9 mouse cellular contexts compared by ENCODE assay signal in the genomic region with DNA sequence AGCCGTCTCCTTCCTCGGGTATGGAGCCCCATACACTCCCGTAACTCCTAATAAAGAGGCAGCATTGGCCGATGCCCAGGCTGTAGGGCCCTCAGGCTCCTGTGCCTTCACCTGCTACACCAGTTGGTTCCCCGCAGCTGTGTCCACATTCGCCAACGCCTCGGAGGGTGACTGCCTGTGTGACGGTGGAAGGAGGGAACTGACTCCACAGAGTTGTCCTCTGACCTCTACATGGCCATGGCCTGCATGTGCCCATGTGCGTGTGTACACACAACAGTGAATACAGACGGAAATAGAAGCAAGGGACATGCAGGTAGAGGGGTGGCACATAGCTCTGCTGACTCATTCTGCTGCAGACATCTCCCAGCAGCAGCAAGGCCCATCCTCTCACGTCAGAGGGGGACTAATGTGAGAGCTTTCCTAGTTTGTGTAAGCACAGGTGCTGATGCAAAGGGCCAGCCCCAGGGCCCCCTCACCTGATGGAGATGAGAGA. TPM values are rescaled to one million over a fixed set of nuclear protein-coding genes. Genes with fewer than 3 reads are reported as not detected.
DNase-seq lines count a peak whose midpoint lies in the region; ATAC-seq and TF ChIP-seq lines count a peak whose summit lies in the region.
"Had no signal": no experiment of that assay in that cellular context is flagged by ENCODE, and none has a peak within 500 bp of the region (broad histone marks: within the 10 kb centered on the region; RNA-seq: fewer than 3 reads in every experiment).

No protein-coding gene starts in this region.

- H3ac ChIP-seq in myocyte (ENCODE audit: control insufficient read depth, insufficient read length), result no peak overlapping the region

- no peak overlapping the region for H3K4me2 ChIP-seq in heart, embryonic 16.5 days (ENCODE audit: low read depth, low read length)
- no peak overlapping the region for H3K4me2 ChIP-seq in lung, embryonic 15.5 days
- H3K4me2 ChIP-seq in myocyte (ENCODE audit: low read depth), result no peak overlapping the region

- no peaks in the 10 kb centered on the region for H3K79me2 ChIP-seq in myocyte (ENCODE audit: control insufficient read depth, insufficient read depth)

- peaks cover 11% of the 10 kb centered on the region for H3K4me1 ChIP-seq in heart, embryonic 16.5 days (ENCODE audit: control insufficient read depth, insufficient read depth, low read length)
- H3K4me1 ChIP-seq in lung, embryonic 15.5 days, result peaks cover 7% of the 10 kb centered on the region; the same call in 1 of the 2 replicates
- 0 out of 2 replicates have a peak, but pooled peaks cover 1% of the 10 kb centered on the region for H3K4me1 ChIP-seq in cortical plate, adult 2 months (ENCODE audit: control insufficient read depth, insufficient read depth, low read length)

- no peak for TF ChIP-seq POLR2A in cortical plate, adult 2 months (IDR thresholded peaks at IDR 0.05; ENCODE audit: extremely low read depth, insufficient read depth, low read length)
- TF ChIP-seq POLR2A in myocyte (IDR thresholded peaks at IDR 0.05; ENCODE audit: insufficient read length, low read depth), result no peak

- H3K4me3 ChIP-seq in heart, embryonic 16.5 days (ENCODE audit: low read length), result no peak overlapping the region
- no peak overlapping the region for H3K4me3 ChIP-seq in lung, embryonic 15.5 days
- no peak overlapping the region for H3K4me3 ChIP-seq in cortical plate, adult 2 months (ENCODE audit: insufficient read depth, low read length)
- no peak overlapping the region for H3K4me3 ChIP-seq in myocyte

- ATAC-seq in heart, embryonic 16.5 days (replicated peaks; ENCODE audit: extremely low read depth, insufficient read depth, low FRiP score), result no peak
- ATAC-seq in lung, embryonic 15.5 days (ENCODE audit: borderline replicate concordance, extremely low read depth, low FRiP score, low TSS enrichment), result 0 out of 2 replicates have a peak, but pooled peaks have one; percentile 19

- intact Hi-C loops in gastrocnemius, postnatal 36 days (cut with DNase I), result loop anchor here (2.0 kb wide), 1 partner anchor 24 kb away; no protein-coding TSS in a partner anchor
- intact Hi-C loops in left cerebral cortex, postnatal 10 days (cut with DNase I), result loop anchor here (5.0 kb wide), 1 partner anchor 112 kb away; no protein-coding TSS in a partner anchor

- no peaks in the 10 kb centered on the region for H3K9me3 ChIP-seq in heart, embryonic 16.5 days (replicated peaks; ENCODE audit: control insufficient read depth, low read length)
- no peaks in the 10 kb centered on the region for H3K9me3 ChIP-seq in lung, embryonic 15.5 days

- peaks cover 25% of the 10 kb centered on the region for H3K36me3 ChIP-seq in heart, embryonic 16.5 days (ENCODE audit: control insufficient read depth, insufficient read depth)
- H3K36me3 ChIP-seq in lung, embryonic 15.5 days, result peaks cover 38% of the 10 kb centered on the region
- peaks cover 7% of the 10 kb centered on the region for H3K36me3 ChIP-seq in myocyte (ENCODE audit: control insufficient read depth, insufficient read depth)

- DNase-seq in heart, adult 8-10 months (ENCODE audit: low spot score), result no peak
- DNase-seq in lung, postnatal 10 days, result no peak
- DNase-seq in gastrocnemius, postnatal 36 days, result no peak
- DNase-seq in left cerebral cortex, postnatal 10 days (ENCODE audit: extremely low spot score in 1 of 2, low spot score in 2 of 2), result no peak

- H3K27ac ChIP-seq in heart, embryonic 16.5 days (ENCODE audit: low read length), result peak overlapping the region; percentile 45; the same call in 1 of the 2 replicates
- no peak overlapping the region for H3K27ac ChIP-seq in lung, embryonic 15.5 days
- H3K27ac ChIP-seq in cortical plate, adult 2 months (ENCODE audit: insufficient read depth, low read length), result 0 out of 2 replicates have a peak overlapping the region, but pooled peaks have one; percentile 13

- 72% methylated on average over 12 of the region's 12 CpGs for WGBS in heart, embryonic 16.5 days
- WGBS in lung, embryonic 15.5 days, result 77% methylated on average over 12 of the region's 12 CpGs

- H3K27me3 ChIP-seq in heart, embryonic 16.5 days (ENCODE audit: control insufficient read depth, insufficient read depth, low read length), result no peaks in the 10 kb centered on the region
- no peaks in the 10 kb centered on the region for H3K27me3 ChIP-seq in lung, embryonic 15.5 days
- H3K27me3 ChIP-seq in myocyte (ENCODE audit: control insufficient read depth, insufficient read depth, insufficient read length), result no peaks in the 10 kb centered on the region

- H3K9ac ChIP-seq in heart, embryonic 16.5 days (ENCODE audit: low read length), result no peak overlapping the region
- no peak overlapping the region for H3K9ac ChIP-seq in lung, embryonic 15.5 days

- TF ChIP-seq CTCF in cortical plate, adult 2 months (IDR thresholded peaks at IDR 0.05; ENCODE audit: extremely low read depth, insufficient read depth, low read length), result no peak

TF ChIP-seq in myocyte, 11 proteins besides CTCF, POLR2A, EP300 and RAD21:
- TF ChIP-seq MAX (IDR thresholded peaks at IDR 0.05; ENCODE audit: low read depth) (no peak), POLR2AphosphoS2 (IDR thresholded peaks at IDR 0.05; ENCODE audit: insufficient read length, low read depth) (peak; percentile 18), MYOD1 (IDR thresholded peaks at IDR 0.05; ENCODE audit: control insufficient read depth in 1 of 3, insufficient read length in 2 of 3, low read depth in 2 of 3) (no peak), TCF12 (IDR thresholded peaks at IDR 0.05; ENCODE audit: insufficient read depth, poor library complexity, severe bottlenecking) (no peak)

RNA-seq across cellular contexts. Expression of a gene that starts 4.9 kb away (rescaled TPM):
- polyA plus RNA-seq in heart, embryonic 16.5 days (2015; fragmentation: Nextera tagmentation; extraction: Ambion mirVana), result 1.8 and 2.7 TPM in 2 replicates
- total RNA-seq in heart, adult 8-10 months (2022), result 1 to 10 TPM in 2 of 4 experiments, under 1 TPM in 2; 0.32 to 1.2 (median 0.82) TPM
- polyA plus RNA-seq in lung, embryonic 15.5 days (2015; fragmentation: Nextera tagmentation; extraction: Ambion mirVana), result 1.5 and 2.1 TPM in 2 replicates
- 11.1 and 11.3 TPM in 2 replicates for polyA plus RNA-seq in cortical plate, adult 2 months (2012; rRNA removed)
- polyA plus RNA-seq in myocyte (2012; fragmentation: generic; extraction: Trizol), result 0.36 TPM
- under 1 TPM; 0.51 to 0.62 TPM for total RNA-seq in gastrocnemius, postnatal 36 days (2021)
- 1 to 10 TPM; 3.0 to 3.2 TPM for total RNA-seq in left cerebral cortex, postnatal 10 days (2021)
- total RNA-seq: MEL had no signal

RNA-seq across cellular contexts. Expression of a gene that starts 8.7 kb away (rescaled TPM):
- 148 and 152 TPM in 2 replicates for polyA plus RNA-seq in heart, embryonic 16.5 days (2015; fragmentation: Nextera tagmentation; extraction: Ambion mirVana)
- total RNA-seq in heart, adult 8-10 months (2022), result 10 to 100 TPM; 40.4 to 44.9 (median 42.0) TPM
- 187 and 191 TPM in 2 replicates for polyA plus RNA-seq in lung, embryonic 15.5 days (2015; fragmentation: Nextera tagmentation; extraction: Ambion mirVana)
- 143 and 148 TPM in 2 replicates for polyA plus RNA-seq in cortical plate, adult 2 months (2012; rRNA removed)
- polyA plus RNA-seq in myocyte (2012; fragmentation: generic; extraction: Trizol), result 220 TPM
- total RNA-seq in gastrocnemius, postnatal 36 days (2021), result 10 to 100 TPM; 29.3 to 30.0 TPM
- total RNA-seq in left cerebral cortex, postnatal 10 days (2021), result 100 to 1,000 TPM; 110 TPM

RNA-seq across cellular contexts. Expression of a gene that starts 8.7 kb away (rescaled TPM):
- polyA plus RNA-seq in heart, embryonic 16.5 days (2015; fragmentation: Nextera tagmentation; extraction: Ambion mirVana), result 178 and 180 TPM in 2 replicates
- total RNA-seq in heart, adult 8-10 months (2022), result 100 to 1,000 TPM; 118 to 136 (median 130) TPM
- 259 and 262 TPM in 2 replicates for polyA plus RNA-seq in lung, embryonic 15.5 days (2015; fragmentation: Nextera tagmentation; extraction: Ambion mirVana)
- 228 and 229 TPM in 2 replicates for polyA plus RNA-seq in cortical plate, adult 2 months (2012; rRNA removed)
- 358 TPM for polyA plus RNA-seq in myocyte (2012; fragmentation: generic; extraction: Trizol)
- 100 to 1,000 TPM; 116 to 135 TPM for total RNA-seq in gastrocnemius, postnatal 36 days (2021)
- total RNA-seq in left cerebral cortex, postnatal 10 days (2021), result 100 to 1,000 TPM; 141 to 151 TPM

RNA-seq across cellular contexts. Expression of a gene that starts 9.7 kb away (rescaled TPM):
- polyA plus RNA-seq in heart, embryonic 16.5 days (2015; fragmentation: Nextera tagmentation; extraction: Ambion mirVana), result 22.7 and 22.9 TPM in 2 replicates
- total RNA-seq in heart, adult 8-10 months (2022), result 10 to 100 TPM; 14.6 to 22.9 (median 19.0) TPM
- polyA plus RNA-seq in lung, embryonic 15.5 days (2015; fragmentation: Nextera tagmentation; extraction: Ambion mirVana), result 29.8 and 30.6 TPM in 2 replicates
- polyA plus RNA-seq in cortical plate, adult 2 months (2012; rRNA removed), result 34.9 and 35.4 TPM in 2 replicates
- 20.1 TPM for polyA plus RNA-seq in myocyte (2012; fragmentation: generic; extraction: Trizol)
- total RNA-seq in gastrocnemius, postnatal 36 days (2021), result 1 to 10 TPM; 6.5 to 9.8 TPM
- total RNA-seq in left cerebral cortex, postnatal 10 days (2021), result 10 to 100 TPM; 29.3 to 31.5 TPM

RNA-seq across cellular contexts. Expression of a gene that starts 14.6 kb away (rescaled TPM):
- 50.9 and 55.0 TPM in 2 replicates for polyA plus RNA-seq in heart, embryonic 16.5 days (2015; fragmentation: Nextera tagmentation; extraction: Ambion mirVana)
- 10 to 100 TPM; 11.9 to 20.3 (median 14.6) TPM for total RNA-seq in heart, adult 8-10 months (2022)
- polyA plus RNA-seq in lung, embryonic 15.5 days (2015; fragmentation: Nextera tagmentation; extraction: Ambion mirVana), result 51.4 and 59.5 TPM in 2 replicates
- polyA plus RNA-seq in cortical plate, adult 2 months (2012; rRNA removed), result 89.1 and 99.2 TPM in 2 replicates
- 14.8 TPM for polyA plus RNA-seq in myocyte (2012; fragmentation: generic; extraction: Trizol)
- 10 to 100 TPM; 41.0 to 44.5 TPM for total RNA-seq in gastrocnemius, postnatal 36 days (2021)
- total RNA-seq in left cerebral cortex, postnatal 10 days (2021), result 100 to 1,000 TPM; 123 to 130 TPM
